Mouse (Mus musculus): ENCODE measurements around the gene Pdcd4.
"Not testable (repeated sequence)": the region's sequence is repeated elsewhere in the genome, so short reads cannot be mapped to it uniquely, and the experiment has no call there.

GRCm38 (mm10) chr19:53906703-53907070 is 14.7 kb downstream of the Pdcd4 start:
- TF ChIP-seq CTCF, EP300 (IDR thresholded peaks at IDR 0.05; ENCODE audit: low read depth): not testable (repeated sequence)
